Mouse (Mus musculus): ENCODE measurements around the gene Mars.
A peak's percentile ranks its signal among the peaks of the same experiment; 100 is the strongest.

- no peak for TF ChIP-seq POLR2A (IDR thresholded peaks at IDR 0.05; ENCODE audit: control insufficient read depth, low read depth, low read length)
- peak; percentile 83; the same call in 1 of the 2 replicates for TF ChIP-seq CTCF (IDR thresholded peaks at IDR 0.05; ENCODE audit: control insufficient read depth, insufficient read depth, insufficient replicate concordance, low read depth, low read length)
Measured at GRCm38 (mm10) chr10:127338930-127339682, 27.5 kb upstream of the Mars start.

Data from testis, adult 2 months (tissue).